Mouse (Mus musculus) erythroblast, embryonic 14.5 days (primary cell): ENCODE results near the gene Slc35g3.

ENCODE experiments used
- GATA1 ChIP-seq: IDR thresholded peaks from 2 replicates; pipeline ENCODE4 v1.6.1; 2012; ENCODE audit warnings: low read length, inconsistent platforms, mixed read lengths
- TAL1 ChIP-seq: IDR thresholded peaks from 3 replicates; pipeline ENCODE4 v1.6.1; 2012; ENCODE audit warnings: low read length, inconsistent platforms, mixed read lengths

DNA sequence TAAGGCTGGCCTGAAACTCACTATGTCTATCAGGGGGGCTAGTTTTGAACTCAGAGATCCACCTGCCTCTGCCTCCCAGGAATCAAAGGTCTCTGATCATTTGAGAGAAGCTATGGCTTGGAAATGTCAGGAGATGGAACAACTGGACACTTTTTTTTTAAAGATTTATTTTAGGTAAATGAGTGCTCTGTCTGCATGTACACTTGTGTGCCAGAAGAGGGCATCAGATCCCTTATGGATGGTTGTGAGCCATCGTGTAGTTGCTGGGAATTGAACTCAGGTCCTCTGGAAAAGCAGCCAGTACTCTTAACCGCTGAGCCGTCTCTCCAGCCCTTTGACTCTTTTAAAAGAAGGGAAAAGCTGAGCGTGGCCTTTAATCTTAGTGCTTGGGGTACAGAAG, 44.6 kb upstream of the Slc35g3 start:
- TF ChIP-seq GATA1 (no peak), TAL1 (no peak)
